Mouse (Mus musculus) embryonic facial prominence, embryonic 15.5 days (tissue): ENCODE results near the gene Zfp622. TPM values are rescaled to one million over a fixed set of nuclear protein-coding genes. Genes with fewer than 3 reads are reported as not detected.

Experiments used
- ATAC-seq: fragments of 200-750 bp; cut with Nextera tagmentation; 2 replicates; pipeline ENCODE4 v1.8.0; 2017; ENCODE audit warnings: low read depth, moderate TSS enrichment; ENCODE audit not compliant: insufficient number of reproducible peaks, low FRiP score, low TSS enrichment
- H3K27ac ChIP-seq: fragments of 300-500 bp; sonication (generic); replicated peaks from 2 replicates; pipeline ENCODE4 v1.5.1; 2015; ENCODE audit warnings: mild to moderate bottlenecking, inconsistent platforms
- H3K27me3 ChIP-seq: fragments of 300-500 bp; sonication (generic); 2 replicates; pipeline ENCODE4 v1.6.1; 2015; ENCODE audit warnings: inconsistent platforms
- H3K36me3 ChIP-seq: fragments of 300-500 bp; sonication (generic); 2 replicates; pipeline ENCODE4 v1.6.1; 2015; ENCODE audit warnings: mild to moderate bottlenecking, inconsistent platforms
- H3K4me1 ChIP-seq: fragments of 300-500 bp; sonication (generic); 2 replicates; pipeline ENCODE4 v1.6.1; 2015; ENCODE audit warnings: inconsistent platforms
- H3K4me2 ChIP-seq: fragments of 300-500 bp; sonication (generic); replicated peaks from 2 replicates; pipeline ENCODE4 v1.6.1; 2015; ENCODE audit warnings: mild to moderate bottlenecking, inconsistent platforms
- H3K4me3 ChIP-seq: fragments of 300-500 bp; sonication (generic); replicated peaks from 2 replicates; pipeline ENCODE4 v1.5.1; 2015; ENCODE audit warnings: mild to moderate bottlenecking, inconsistent platforms
- H3K9ac ChIP-seq: fragments of 300-500 bp; sonication (generic); 2 replicates; pipeline ENCODE4 v1.6.1; 2015; ENCODE audit warnings: inconsistent platforms
- H3K9me3 ChIP-seq: fragments of 300-500 bp; sonication (generic); replicated peaks from 2 replicates; pipeline ENCODE4 v1.6.1; 2016; ENCODE audit warnings: inconsistent platforms
- whole genome bisulfite sequencing: fragments of 180-500 bp; shearing (Covaris S2); methylation state at CpG from one replicate; pipeline ENCODE4 v1.1.7; 2015; 5-methylcytosine and 5-hydroxymethylcytosine counted together
- polyA plus RNA-seq: library from polyadenylated mRNA; unstranded; fragments of >200 nt; fragmentation: Nextera tagmentation; extraction: Ambion mirVana; gene quantifications from 2 replicates; pipeline ENCODE4 v1.2.1, GENCODE M21; 2015

Gene Zfp622
- polyA plus RNA-seq: 31.4 and 36.5 TPM in 2 replicates

- Histone ChIP-seq H3K4me3 (peak within 1 kb of the TSS; percentile 75), H3K36me3 (peaks cover 18% of the 10 kb centered on the region), H3K27ac (peak within 1 kb of the TSS; percentile 94), H3K4me2 (peak within 1 kb of the TSS; percentile 83), H3K4me1 (peaks cover 15% of the 10 kb centered on the region), H3K9me3 (no peaks in the 10 kb centered on the region), H3K9ac (peak within 1 kb of the TSS; percentile 94), H3K27me3 (no peaks in the 10 kb centered on the region)
- peak; percentile 97 for ATAC-seq
- WGBS: 0% methylated on average over 57 of the region's 57 CpGs
These were observed at the start of gene Zfp622 for GRCm38 (mm10) chr15:25984067-25984733. Gene Zfp622 (plus strand): TSS chr15:25984366.

- Histone ChIP-seq H3K9ac (no peak overlapping the region), H3K4me2 (no peak overlapping the region), H3K27me3 (no peaks in the 10 kb centered on the region), H3K9me3 (no peaks in the 10 kb centered on the region), H3K4me1 (peaks cover 9% of the 10 kb centered on the region; the same call in 1 of the 2 replicates), H3K4me3 (no peak overlapping the region), H3K27ac (no peak overlapping the region), H3K36me3 (no peaks in the 10 kb centered on the region)
- 74% methylated on average over 7 of the region's 7 CpGs for WGBS
- ATAC-seq: no peak
These were observed 49.8 kb upstream of the Zfp622 start for GRCm38 (mm10) chr15:25934411-25934810.

GRCm38 (mm10) chr15:25938496-25938895 is 45.7 kb upstream of the Zfp622 start:
- Histone ChIP-seq H3K9me3 (no peaks in the 10 kb centered on the region), H3K9ac (no peak overlapping the region), H3K27ac (no peak overlapping the region), H3K36me3 (no peaks in the 10 kb centered on the region), H3K4me1 (peaks cover 13% of the 10 kb centered on the region), H3K4me3 (no peak overlapping the region), H3K27me3 (no peaks in the 10 kb centered on the region), H3K4me2 (no peak overlapping the region)
- WGBS: 84% methylated on average over 7 of the region's 7 CpGs
- no peak for ATAC-seq

- Histone ChIP-seq H3K27ac (no peak overlapping the region), H3K4me3 (no peak overlapping the region), H3K27me3 (no peaks in the 10 kb centered on the region), H3K36me3 (no peaks in the 10 kb centered on the region), H3K9me3 (no peaks in the 10 kb centered on the region), H3K4me1 (peaks cover 13% of the 10 kb centered on the region), H3K9ac (no peak overlapping the region), H3K4me2 (peak overlapping the region; percentile 22)
- 32% methylated on average over 24 of the region's 24 CpGs for WGBS
- no peak for ATAC-seq
These were observed 43.5 kb upstream of the Zfp622 start for GRCm38 (mm10) chr15:25940397-25941377.

GRCm38 (mm10) chr15:25941514-25941913 is 42.7 kb upstream of the Zfp622 start:
- Histone ChIP-seq H3K9me3 (no peaks in the 10 kb centered on the region), H3K4me2 (no peak overlapping the region), H3K27ac (no peak overlapping the region), H3K27me3 (no peaks in the 10 kb centered on the region), H3K4me1 (peaks cover 13% of the 10 kb centered on the region), H3K4me3 (no peak overlapping the region), H3K36me3 (no peaks in the 10 kb centered on the region), H3K9ac (no peak overlapping the region)
- WGBS: 83% methylated on average over 11 of the region's 11 CpGs
- no peak for ATAC-seq

GRCm38 (mm10) chr15:25942415-25942814 is 41.8 kb upstream of the Zfp622 start:
- Histone ChIP-seq H3K27me3 (no peaks in the 10 kb centered on the region), H3K4me3 (no peak overlapping the region), H3K9ac (no peak overlapping the region), H3K9me3 (no peaks in the 10 kb centered on the region), H3K36me3 (no peaks in the 10 kb centered on the region), H3K4me2 (no peak overlapping the region), H3K4me1 (peaks cover 15% of the 10 kb centered on the region), H3K27ac (no peak overlapping the region)
- no peak for ATAC-seq
- WGBS: 74% methylated on average over 4 of the region's 4 CpGs

- no peaks in the 10 kb centered on the region for H3K9me3 ChIP-seq
- H3K9ac ChIP-seq: no peak overlapping the region
- WGBS: 81% methylated on average over 15 of the region's 15 CpGs
- peaks cover 16% of the 10 kb centered on the region for H3K4me1 ChIP-seq
- H3K4me2 ChIP-seq: no peak overlapping the region
- H3K27me3 ChIP-seq: no peaks in the 10 kb centered on the region
- H3K36me3 ChIP-seq: no peaks in the 10 kb centered on the region
- no peak for ATAC-seq
- H3K4me3 ChIP-seq: no peak overlapping the region
- no peak overlapping the region for H3K27ac ChIP-seq
These were observed 40.6 kb upstream of the Zfp622 start for GRCm38 (mm10) chr15:25943386-25944137.

GRCm38 (mm10) chr15:25945224-25945623 is 38.9 kb upstream of the Zfp622 start:
- H3K27me3 ChIP-seq: no peaks in the 10 kb centered on the region
- ATAC-seq: no peak
- H3K36me3 ChIP-seq: no peaks in the 10 kb centered on the region
- no peak overlapping the region for H3K27ac ChIP-seq
- H3K4me3 ChIP-seq: no peak overlapping the region
- H3K9me3 ChIP-seq: no peaks in the 10 kb centered on the region
- 70% methylated on average over 8 of the region's 8 CpGs for WGBS
- no peak overlapping the region for H3K9ac ChIP-seq
- H3K4me1 ChIP-seq: peaks cover 16% of the 10 kb centered on the region
- no peak overlapping the region for H3K4me2 ChIP-seq

- ATAC-seq: no peak
- Histone ChIP-seq H3K36me3 (no peaks in the 10 kb centered on the region), H3K9me3 (no peaks in the 10 kb centered on the region), H3K27me3 (no peaks in the 10 kb centered on the region), H3K9ac (no peak overlapping the region), H3K27ac (no peak overlapping the region), H3K4me1 (peaks cover 9% of the 10 kb centered on the region; the same call in 1 of the 2 replicates), H3K4me3 (no peak overlapping the region), H3K4me2 (no peak overlapping the region)
- 88% methylated on average over 7 of the region's 7 CpGs for WGBS
These were observed 37.7 kb upstream of the Zfp622 start for GRCm38 (mm10) chr15:25946482-25946881.

GRCm38 (mm10) chr15:25947383-25947782 is 36.8 kb upstream of the Zfp622 start:
- Histone ChIP-seq H3K4me1 (peaks cover 9% of the 10 kb centered on the region; the same call in 1 of the 2 replicates), H3K27ac (no peak overlapping the region), H3K9me3 (no peaks in the 10 kb centered on the region), H3K27me3 (no peaks in the 10 kb centered on the region), H3K4me2 (no peak overlapping the region), H3K9ac (no peak overlapping the region), H3K4me3 (no peak overlapping the region), H3K36me3 (no peaks in the 10 kb centered on the region)
- no peak for ATAC-seq
- 62% methylated on average over 8 of the region's 8 CpGs for WGBS
